Mouse (Mus musculus) lung, embryonic 15.5 days (tissue): ENCODE measurements around the gene Wdr63. TPM values are rescaled to one million over a fixed set of nuclear protein-coding genes. Genes with fewer than 3 reads are reported as not detected.
"Not testable (repeated sequence)": the region's sequence is repeated elsewhere in the genome, so short reads cannot be mapped to it uniquely, and the experiment has no call there.

Experiments used
- ATAC-seq: fragments of 200-750 bp; cut with Nextera tagmentation; 2 replicates; pipeline ENCODE4 v1.8.0; 2017; ENCODE audit warnings: moderate number of reproducible peaks, borderline replicate concordance; ENCODE audit not compliant: low FRiP score, low TSS enrichment; ENCODE audit errors: extremely low read depth
- H3K27ac ChIP-seq: fragments of 300-500 bp; sonication (generic); 2 replicates; pipeline ENCODE4 v1.5.1; 2015; ENCODE audit warnings: moderate library complexity, mild to moderate bottlenecking, inconsistent platforms
- H3K27me3 ChIP-seq: fragments of 300-500 bp; sonication (generic); 2 replicates; pipeline ENCODE4 v1.6.1; 2015; ENCODE audit warnings: inconsistent platforms
- H3K36me3 ChIP-seq: fragments of 300-500 bp; sonication (generic); 2 replicates; pipeline ENCODE4 v1.6.1; 2015; ENCODE audit warnings: inconsistent platforms
- H3K4me1 ChIP-seq: fragments of 300-500 bp; sonication (generic); 2 replicates; pipeline ENCODE4 v1.6.1; 2015; ENCODE audit warnings: inconsistent platforms
- H3K4me2 ChIP-seq: fragments of 300-500 bp; sonication (generic); 2 replicates; pipeline ENCODE4 v1.6.1; 2015; ENCODE audit warnings: inconsistent platforms, mild to moderate bottlenecking, moderate library complexity
- H3K4me3 ChIP-seq: fragments of 300-500 bp; sonication (generic); 2 replicates; pipeline ENCODE4 v1.5.1; 2015; ENCODE audit warnings: mild to moderate bottlenecking, inconsistent platforms
- H3K9ac ChIP-seq: fragments of 300-500 bp; sonication (generic); 2 replicates; pipeline ENCODE4 v1.6.1; 2015; ENCODE audit warnings: inconsistent platforms
- H3K9me3 ChIP-seq: fragments of 300-500 bp; sonication (generic); 2 replicates; pipeline ENCODE4 v1.6.1; 2016; ENCODE audit warnings: inconsistent platforms
- WGBS: fragments of 180-500 bp; shearing (Covaris S2); methylation state at CpG from one replicate; pipeline ENCODE4 v1.1.7; 2015; 5-methylcytosine and 5-hydroxymethylcytosine counted together
- polyA plus RNA-seq: library from polyadenylated mRNA; unstranded; fragments of >200 nt; fragmentation: Nextera tagmentation; extraction: Ambion mirVana; gene quantifications from 2 replicates; pipeline ENCODE4 v1.2.1, GENCODE M21; 2015

The Wdr63 gene
- polyA plus RNA-seq, 1 experiment from 2014 or later = 1.8 TPM

- 70% methylated on average over 6 of the region's 6 CpGs for WGBS
- Histone ChIP-seq H3K4me2 (no peak overlapping the region), H3K9me3 (no peaks in the 10 kb centered on the region), H3K4me3 (no peak overlapping the region), H3K27me3 (no peaks in the 10 kb centered on the region), H3K27ac (no peak overlapping the region), H3K9ac (no peak overlapping the region), H3K4me1 (peaks cover 7% of the 10 kb centered on the region; the same call in 1 of the 2 replicates), H3K36me3 (peaks cover 18% of the 10 kb centered on the region)
- ATAC-seq = no peak
Measured at GRCm38 (mm10) chr3:146007872-146008271, 100.1 kb downstream of the Wdr63 start.

GRCm38 (mm10) chr3:146004347-146005051 is 103.4 kb downstream of the Wdr63 start:
- Histone ChIP-seq H3K4me1 (no peaks in the 10 kb centered on the region), H3K27ac (no peak overlapping the region), H3K4me2 (no peak overlapping the region), H3K4me3 (no peak overlapping the region), H3K9ac (no peak overlapping the region), H3K9me3 (no peaks in the 10 kb centered on the region), H3K27me3 (no peaks in the 10 kb centered on the region), H3K36me3 (peaks cover 39% of the 10 kb centered on the region)
- WGBS = 94% methylated on average over 14 of the region's 14 CpGs
- ATAC-seq = no peak

GRCm38 (mm10) chr3:145996539-145996938 is 111.4 kb downstream of the Wdr63 start:
- not testable (repeated sequence) for H3K27me3 ChIP-seq, ATAC-seq, H3K4me3 ChIP-seq, H3K27ac ChIP-seq, H3K9me3 ChIP-seq, H3K9ac ChIP-seq, H3K4me2 ChIP-seq
- 60% methylated on average over 5 of the region's 5 CpGs for WGBS
- peaks cover 15% of the 10 kb centered on the region for H3K4me1 ChIP-seq
- peaks cover 23% of the 10 kb centered on the region for H3K36me3 ChIP-seq

- ATAC-seq = no peak
- no peaks in the 10 kb centered on the region for H3K27me3 ChIP-seq
- H3K27ac ChIP-seq = no peak overlapping the region
- H3K4me3 ChIP-seq = no peak overlapping the region
- no peak overlapping the region for H3K9ac ChIP-seq
- H3K4me2 ChIP-seq = no peak overlapping the region
- H3K36me3 ChIP-seq = peaks cover 14% of the 10 kb centered on the region
- H3K4me1 ChIP-seq = peaks cover 20% of the 10 kb centered on the region
- no peaks in the 10 kb centered on the region for H3K9me3 ChIP-seq
- 70% methylated on average over 5 of the region's 5 CpGs for WGBS
Measured at GRCm38 (mm10) chr3:145995489-145995888, 112.4 kb downstream of the Wdr63 start.

GRCm38 (mm10) chr3:145993481-145994201 is 114.3 kb downstream of the Wdr63 start:
- H3K36me3 ChIP-seq = peaks cover 4% of the 10 kb centered on the region
- no peak overlapping the region for H3K4me2 ChIP-seq
- WGBS = 69% methylated on average over 14 of the region's 14 CpGs
- H3K4me1 ChIP-seq = peaks cover 28% of the 10 kb centered on the region
- H3K9me3 ChIP-seq = no peaks in the 10 kb centered on the region
- no peak for ATAC-seq
- no peak overlapping the region for H3K9ac ChIP-seq
- H3K27me3 ChIP-seq = no peaks in the 10 kb centered on the region
- no peak overlapping the region for H3K27ac ChIP-seq
- no peak overlapping the region for H3K4me3 ChIP-seq

- no peaks in the 10 kb centered on the region for H3K9me3 ChIP-seq
- H3K4me2 ChIP-seq = peak overlapping the region; percentile 2; the same call in 1 of the 2 replicates
- no peaks in the 10 kb centered on the region for H3K27me3 ChIP-seq
- peak overlapping the region; percentile 64 for H3K27ac ChIP-seq
- no peaks in the 10 kb centered on the region for H3K36me3 ChIP-seq
- H3K4me1 ChIP-seq = peaks cover 28% of the 10 kb centered on the region
- no peak overlapping the region for H3K9ac ChIP-seq
- 51% methylated on average over 10 of the region's 10 CpGs for WGBS
- no peak overlapping the region for H3K4me3 ChIP-seq
- no peak for ATAC-seq
Measured at GRCm38 (mm10) chr3:145992796-145993195, 115.1 kb downstream of the Wdr63 start.

GRCm38 (mm10) chr3:145991976-145992730 is 115.8 kb downstream of the Wdr63 start:
- Histone ChIP-seq H3K27me3 (no peaks in the 10 kb centered on the region), H3K4me3 (no peak overlapping the region), H3K9me3 (no peaks in the 10 kb centered on the region), H3K4me1 (peaks cover 28% of the 10 kb centered on the region), H3K36me3 (no peaks in the 10 kb centered on the region), H3K9ac (no peak overlapping the region), H3K4me2 (peak overlapping the region; percentile 2), H3K27ac (peak overlapping the region; percentile 11; the same call in 1 of the 2 replicates)
- WGBS = 77% methylated on average over 10 of the region's 10 CpGs
- no peak for ATAC-seq

- 73% methylated on average over 13 of the region's 13 CpGs for WGBS
- Histone ChIP-seq H3K27me3 (no peaks in the 10 kb centered on the region), H3K9me3 (no peaks in the 10 kb centered on the region), H3K4me3 (0 out of 2 replicates have a peak overlapping the region, but pooled peaks have one; percentile 1), H3K4me1 (peaks cover 34% of the 10 kb centered on the region), H3K27ac (no peak overlapping the region), H3K9ac (no peak overlapping the region), H3K4me2 (peak overlapping the region; percentile 20), H3K36me3 (no peaks in the 10 kb centered on the region)
- no peak for ATAC-seq
Measured at GRCm38 (mm10) chr3:145991130-145991529, 116.8 kb downstream of the Wdr63 start.

Other genes with a start within 250 kb of the Wdr63 start
- gene Bcl10, start 185.3 kb downstream of the Wdr63 start, polyA plus RNA-seq = 52.8 and 53.0 TPM in 2 replicates
- gene 2410004B18Rik, start 170.1 kb downstream of the Wdr63 start, polyA plus RNA-seq = 50.4 and 52.4 TPM in 2 replicates
- 1.8 and 2.3 TPM in 2 replicates for gene Syde2, start 120.3 kb downstream of the Wdr63 start, polyA plus RNA-seq
- 0.70 and 1.1 TPM in 2 replicates for gene Mcoln3, start 9.3 kb upstream of the Wdr63 start, polyA plus RNA-seq
- gene Mcoln2, start 41.7 kb upstream of the Wdr63 start, polyA plus RNA-seq = 0.91 and 2.3 TPM in 2 replicates
- gene Lpar3, start 112.8 kb upstream of the Wdr63 start, polyA plus RNA-seq = 2.4 and 2.5 TPM in 2 replicates